Mouse (Mus musculus): ENCODE data around the gene Fahd2a.

GRCm38 (mm10) chr2:127479210-127479609, 34.8 kb upstream of the Fahd2a start:
- TF ChIP-seq CTCF (IDR thresholded peaks at IDR 0.05; ENCODE audit: low read depth, low read length) = no peak
- TF ChIP-seq POLR2A (IDR thresholded peaks at IDR 0.05; ENCODE audit: borderline replicate concordance, low read depth, low read length) = no peak
